Mouse (Mus musculus): ENCODE measurements around the gene Ttll8. TPM values are rescaled to one million over a fixed set of nuclear protein-coding genes. Genes with fewer than 3 reads are reported as not detected.
A peak's percentile ranks its signal among the peaks of the same experiment; 100 is the strongest.

Ttll8 gene
- polyA plus RNA-seq, 1 experiment: not detected

DNA sequence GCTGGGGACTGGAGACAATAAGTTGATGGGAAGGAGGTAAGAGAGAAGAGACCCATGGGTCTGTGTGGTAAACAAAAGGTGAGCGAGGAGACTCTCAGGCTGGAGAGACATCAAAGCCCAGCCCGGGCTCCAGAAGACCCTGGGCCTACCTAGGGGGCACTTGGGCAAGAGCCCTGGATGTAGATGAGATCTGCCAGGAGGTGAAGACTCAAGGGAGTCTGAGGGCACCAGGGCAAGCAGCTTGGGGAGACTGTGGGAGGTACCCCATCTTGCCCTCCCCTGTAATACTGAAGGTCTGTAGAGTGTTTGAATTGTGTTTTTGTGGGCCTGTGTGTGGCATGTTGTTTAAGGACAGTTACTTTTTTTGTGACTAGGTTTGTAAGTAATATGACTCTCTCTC is 95.5 kb downstream of the Ttll8 start:
- H3K27me3 ChIP-seq (ENCODE audit: control insufficient read depth, insufficient read depth, low read length, poor library complexity, severe bottlenecking): no peaks in the 10 kb centered on the region
- no peak overlapping the region for H3K4me3 ChIP-seq (ENCODE audit: low read depth, low read length)
- peaks cover 10% of the 10 kb centered on the region for H3K4me1 ChIP-seq (ENCODE audit: control insufficient read depth, insufficient read depth, low read length)
- H3K9ac ChIP-seq (ENCODE audit: low read depth, poor library complexity, severe bottlenecking): no peak overlapping the region
- TF ChIP-seq CTCF (IDR thresholded peaks at IDR 0.05; ENCODE audit: low read depth, low read length) (no peak), POLR2A (IDR thresholded peaks at IDR 0.05; ENCODE audit: insufficient read depth, low read length) (no peak), EP300 (IDR thresholded peaks at IDR 0.05; ENCODE audit: insufficient read depth, low read depth, low read length) (no peak)
- H3K36me3 ChIP-seq (ENCODE audit: control insufficient read depth, insufficient read depth, low read length, poor library complexity, severe bottlenecking): peaks cover 10% of the 10 kb centered on the region
- H3K27ac ChIP-seq (ENCODE audit: insufficient read depth, low read length): no peak overlapping the region
- H3K9me3 ChIP-seq (replicated peaks; ENCODE audit: control insufficient read depth, insufficient read depth, low read length, poor library complexity, severe bottlenecking): no peaks in the 10 kb centered on the region

DNA sequence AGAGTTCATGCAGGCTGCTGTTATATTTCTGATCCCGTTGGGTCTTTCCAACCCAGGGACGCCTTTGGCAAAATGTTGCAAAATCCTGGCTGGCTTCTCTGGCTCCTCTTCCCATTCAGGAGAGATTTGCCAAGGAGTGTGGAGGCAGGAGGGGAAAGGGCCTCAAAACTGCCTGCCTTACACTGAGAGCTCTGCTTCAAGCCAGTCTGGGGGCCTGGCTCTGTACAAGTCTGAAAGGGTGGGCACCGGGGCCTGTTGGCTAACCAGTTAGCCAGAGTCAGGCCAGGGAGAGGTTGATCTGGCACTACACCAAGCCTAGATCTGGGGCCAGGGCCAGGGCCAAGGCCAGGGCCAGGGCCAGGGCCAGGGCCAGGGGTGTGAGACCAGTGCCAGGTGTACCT is 96.1 kb downstream of the Ttll8 start:
- peaks cover 4% of the 10 kb centered on the region for H3K36me3 ChIP-seq (ENCODE audit: control insufficient read depth, insufficient read depth, low read length, poor library complexity, severe bottlenecking)
- H3K4me1 ChIP-seq (ENCODE audit: control insufficient read depth, insufficient read depth, low read length): peaks cover 12% of the 10 kb centered on the region
- TF ChIP-seq CTCF (IDR thresholded peaks at IDR 0.05; ENCODE audit: low read depth, low read length) (no peak), EP300 (IDR thresholded peaks at IDR 0.05; ENCODE audit: insufficient read depth, low read depth, low read length) (no peak), POLR2A (IDR thresholded peaks at IDR 0.05; ENCODE audit: insufficient read depth, low read length) (no peak)
- no peaks in the 10 kb centered on the region for H3K9me3 ChIP-seq (replicated peaks; ENCODE audit: control insufficient read depth, insufficient read depth, low read length, poor library complexity, severe bottlenecking)
- no peaks in the 10 kb centered on the region for H3K27me3 ChIP-seq (ENCODE audit: control insufficient read depth, insufficient read depth, low read length, poor library complexity, severe bottlenecking)
- no peak overlapping the region for H3K27ac ChIP-seq (ENCODE audit: insufficient read depth, low read length)
- no peak overlapping the region for H3K4me3 ChIP-seq (ENCODE audit: low read depth, low read length)
- H3K9ac ChIP-seq (ENCODE audit: low read depth, poor library complexity, severe bottlenecking): no peak overlapping the region

DNA sequence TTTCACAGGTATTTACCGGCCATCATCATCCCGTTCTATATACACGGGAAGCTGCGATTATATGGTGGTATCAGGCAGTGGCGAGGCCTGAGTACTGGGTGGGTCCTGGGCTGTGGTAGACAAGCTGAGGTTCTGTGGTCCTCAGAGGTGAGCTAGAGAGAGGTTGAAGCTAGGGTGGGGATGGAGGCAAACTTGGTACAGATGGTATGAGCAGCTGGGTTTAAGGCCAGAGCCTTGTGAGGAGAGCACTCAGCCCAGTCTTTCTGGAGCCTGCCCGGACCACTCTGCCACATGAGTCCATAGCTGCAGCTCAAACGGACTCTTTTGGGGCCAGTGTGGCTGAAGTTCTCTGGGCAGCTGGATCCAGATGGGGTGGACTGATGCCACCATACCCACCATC is 96.9 kb downstream of the Ttll8 start:
- Histone ChIP-seq H3K4me3 (ENCODE audit: low read depth, low read length) (no peak overlapping the region), H3K9me3 (replicated peaks; ENCODE audit: control insufficient read depth, insufficient read depth, low read length, poor library complexity, severe bottlenecking) (no peaks in the 10 kb centered on the region), H3K36me3 (ENCODE audit: control insufficient read depth, insufficient read depth, low read length, poor library complexity, severe bottlenecking) (no peaks in the 10 kb centered on the region), H3K9ac (ENCODE audit: low read depth, poor library complexity, severe bottlenecking) (no peak overlapping the region), H3K4me1 (ENCODE audit: control insufficient read depth, insufficient read depth, low read length) (peaks cover 12% of the 10 kb centered on the region), H3K27ac (ENCODE audit: insufficient read depth, low read length) (no peak overlapping the region), H3K27me3 (ENCODE audit: control insufficient read depth, insufficient read depth, low read length, poor library complexity, severe bottlenecking) (no peaks in the 10 kb centered on the region)
- TF ChIP-seq CTCF (IDR thresholded peaks at IDR 0.05; ENCODE audit: low read depth, low read length) (no peak), POLR2A (IDR thresholded peaks at IDR 0.05; ENCODE audit: insufficient read depth, low read length) (no peak), EP300 (IDR thresholded peaks at IDR 0.05; ENCODE audit: insufficient read depth, low read depth, low read length) (no peak)

DNA sequence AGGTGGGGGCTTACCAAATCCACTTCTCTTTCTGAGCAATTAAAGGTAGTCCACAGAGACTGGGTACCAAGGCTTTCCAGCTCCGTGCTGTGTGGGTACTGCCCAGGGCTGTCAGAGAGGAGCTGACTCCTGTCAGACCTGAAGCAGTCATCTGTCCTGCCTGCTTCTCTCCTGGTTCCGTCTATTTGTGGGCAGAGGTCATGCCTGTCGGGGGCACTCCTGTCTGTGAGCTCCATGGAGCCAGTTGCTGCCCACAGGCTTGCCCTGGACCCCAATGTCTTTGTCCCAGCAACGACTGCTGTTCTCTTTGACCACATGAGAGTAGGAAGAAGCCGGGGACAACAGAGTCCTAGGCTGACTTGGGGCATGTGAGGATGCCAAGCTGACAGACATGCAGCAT is 97.6 kb downstream of the Ttll8 start:
- Histone ChIP-seq H3K27ac (ENCODE audit: insufficient read depth, low read length) (no peak overlapping the region), H3K36me3 (ENCODE audit: control insufficient read depth, insufficient read depth, low read length, poor library complexity, severe bottlenecking) (no peaks in the 10 kb centered on the region), H3K9me3 (replicated peaks; ENCODE audit: control insufficient read depth, insufficient read depth, low read length, poor library complexity, severe bottlenecking) (no peaks in the 10 kb centered on the region), H3K4me1 (ENCODE audit: control insufficient read depth, insufficient read depth, low read length) (peaks cover 14% of the 10 kb centered on the region), H3K27me3 (ENCODE audit: control insufficient read depth, insufficient read depth, low read length, poor library complexity, severe bottlenecking) (no peaks in the 10 kb centered on the region), H3K4me3 (ENCODE audit: low read depth, low read length) (no peak overlapping the region), H3K9ac (ENCODE audit: low read depth, poor library complexity, severe bottlenecking) (no peak overlapping the region)
- TF ChIP-seq POLR2A (IDR thresholded peaks at IDR 0.05; ENCODE audit: insufficient read depth, low read length) (no peak), EP300 (IDR thresholded peaks at IDR 0.05; ENCODE audit: insufficient read depth, low read depth, low read length) (no peak), CTCF (IDR thresholded peaks at IDR 0.05; ENCODE audit: low read depth, low read length) (no peak)

DNA sequence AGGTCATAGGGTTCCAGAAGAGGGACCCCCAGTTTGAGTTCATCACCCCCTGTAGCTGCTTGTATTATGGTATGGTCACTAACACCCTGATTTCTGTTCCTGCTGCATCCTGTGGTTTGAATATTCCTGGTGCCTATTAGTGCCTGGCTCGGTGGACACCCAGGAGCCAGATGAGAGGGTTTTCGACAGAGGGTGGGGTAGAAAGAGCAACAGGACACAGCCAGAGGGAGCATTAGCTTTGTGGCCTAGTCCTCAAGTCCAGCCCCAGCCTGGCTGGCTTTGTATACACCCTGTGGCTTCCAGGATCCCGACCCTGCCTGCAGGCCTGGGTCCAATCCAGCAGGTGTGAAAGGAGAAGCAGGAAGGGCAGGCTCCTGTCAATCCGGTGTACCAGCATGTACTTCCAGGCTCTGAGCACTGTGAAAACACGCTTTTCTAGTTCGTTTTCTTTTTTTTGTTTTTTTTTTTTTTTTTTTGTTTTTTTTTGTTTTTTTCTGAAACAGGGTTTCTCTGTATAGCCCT is 98.3 kb downstream of the Ttll8 start:
- Histone ChIP-seq H3K9ac (ENCODE audit: low read depth, poor library complexity, severe bottlenecking) (no peak overlapping the region), H3K9me3 (replicated peaks; ENCODE audit: control insufficient read depth, insufficient read depth, low read length, poor library complexity, severe bottlenecking) (no peaks in the 10 kb centered on the region), H3K4me1 (ENCODE audit: control insufficient read depth, insufficient read depth, low read length) (peaks cover 14% of the 10 kb centered on the region), H3K4me3 (ENCODE audit: low read depth, low read length) (no peak overlapping the region), H3K27ac (ENCODE audit: insufficient read depth, low read length) (peak overlapping the region; percentile 23; the same call in 1 of the 2 replicates), H3K36me3 (ENCODE audit: control insufficient read depth, insufficient read depth, low read length, poor library complexity, severe bottlenecking) (no peaks in the 10 kb centered on the region), H3K27me3 (ENCODE audit: control insufficient read depth, insufficient read depth, low read length, poor library complexity, severe bottlenecking) (no peaks in the 10 kb centered on the region)
- TF ChIP-seq CTCF (IDR thresholded peaks at IDR 0.05; ENCODE audit: low read depth, low read length): no peak
- no peak for TF ChIP-seq EP300 (IDR thresholded peaks at IDR 0.05; ENCODE audit: insufficient read depth, low read depth, low read length)
- no peak for TF ChIP-seq POLR2A (IDR thresholded peaks at IDR 0.05; ENCODE audit: insufficient read depth, low read length)

DNA sequence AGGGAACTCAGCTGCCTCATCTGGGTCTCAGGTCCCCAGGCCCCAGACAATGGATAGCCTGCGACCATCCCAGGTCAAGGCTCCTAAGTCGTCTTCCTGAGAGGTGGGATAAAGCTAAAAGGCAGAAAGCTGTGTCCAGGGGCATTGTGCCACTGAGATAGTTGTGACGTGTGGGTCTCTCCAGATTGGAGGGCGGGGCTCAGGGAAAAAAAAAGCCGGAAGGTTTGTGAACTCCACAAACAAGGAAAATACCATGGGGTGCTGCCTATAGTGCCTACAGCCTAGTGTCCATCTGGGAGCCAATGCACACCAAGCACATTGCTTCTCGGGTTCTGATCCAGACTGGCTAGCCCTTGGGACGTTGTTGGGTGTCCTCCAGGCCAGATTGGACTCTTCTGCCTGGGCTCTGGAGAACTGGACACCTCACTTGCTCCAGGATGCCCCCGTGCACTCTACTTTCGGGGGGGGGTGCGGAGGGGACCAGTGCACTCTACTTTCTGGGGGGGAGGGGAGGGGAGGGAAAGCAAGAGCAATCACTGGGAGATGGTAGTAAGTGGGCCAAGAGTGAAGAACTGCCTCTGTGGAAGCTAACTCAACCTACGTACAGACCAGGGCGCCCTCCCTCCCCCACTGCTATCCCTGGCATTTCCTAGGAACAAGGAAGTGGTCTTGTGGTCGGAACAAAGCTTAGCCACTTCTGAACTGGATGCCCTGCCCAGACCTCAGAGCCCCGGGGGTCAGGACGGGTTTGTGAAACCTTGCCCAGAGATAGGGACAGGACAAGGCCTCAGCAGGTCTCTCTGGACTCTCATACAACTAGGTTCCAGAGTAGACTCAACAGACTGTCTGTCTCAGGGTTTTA is 99.0 kb downstream of the Ttll8 start:
- Histone ChIP-seq H3K36me3 (ENCODE audit: control insufficient read depth, insufficient read depth, low read length, poor library complexity, severe bottlenecking) (no peaks in the 10 kb centered on the region), H3K27me3 (ENCODE audit: control insufficient read depth, insufficient read depth, low read length, poor library complexity, severe bottlenecking) (no peaks in the 10 kb centered on the region), H3K4me1 (ENCODE audit: control insufficient read depth, insufficient read depth, low read length) (peaks cover 14% of the 10 kb centered on the region), H3K27ac (ENCODE audit: insufficient read depth, low read length) (peak overlapping the region; percentile 37), H3K9ac (ENCODE audit: low read depth, poor library complexity, severe bottlenecking) (no peak overlapping the region), H3K9me3 (replicated peaks; ENCODE audit: control insufficient read depth, insufficient read depth, low read length, poor library complexity, severe bottlenecking) (no peaks in the 10 kb centered on the region), H3K4me3 (ENCODE audit: low read depth, low read length) (no peak overlapping the region)
- TF ChIP-seq CTCF (IDR thresholded peaks at IDR 0.05; ENCODE audit: low read depth, low read length) (no peak), EP300 (IDR thresholded peaks at IDR 0.05; ENCODE audit: insufficient read depth, low read depth, low read length) (no peak), POLR2A (IDR thresholded peaks at IDR 0.05; ENCODE audit: insufficient read depth, low read length) (no peak)
